In genomic region chr6:88849270-88849669, GRCm38 (mm10) we compare ENCODE assay signal across 10 mouse cellular contexts. TPM values are rescaled to one million over a fixed set of nuclear protein-coding genes. Genes with fewer than 3 reads are reported as not detected.
A peak's percentile ranks its signal among the peaks of the same experiment; 100 is the strongest.
DNase-seq lines count a peak whose midpoint lies in the region; ATAC-seq and TF ChIP-seq lines count a peak whose summit lies in the region.
"Had no signal": no experiment of that assay in that cellular context is flagged by ENCODE, and none has a peak within 500 bp of the region (broad histone marks: within the 10 kb centered on the region; RNA-seq: fewer than 3 reads in every experiment).

No protein-coding gene starts in this region.

- peak; percentile 72 for TF ChIP-seq CTCF in bone marrow, adult 2 months (IDR thresholded peaks at IDR 0.05; ENCODE audit: control insufficient read depth, insufficient read depth, low read length)

- no peaks in the 10 kb centered on the region for H3K9me3 ChIP-seq in liver, embryonic 15.5 days (replicated peaks)

- ATAC-seq in liver, embryonic 15.5 days (ENCODE audit: insufficient read depth) = 0 out of 2 replicates have a peak, but pooled peaks have one; percentile 19
- ATAC-seq in frontal cortex, adult (ENCODE audit: low TSS enrichment) = no peak

- H3K27ac ChIP-seq in bone marrow, adult 2 months (ENCODE audit: control insufficient read depth, insufficient read depth, low read depth, low read length, poor library complexity) = no peak overlapping the region
- no peak overlapping the region for H3K27ac ChIP-seq in liver, embryonic 15.5 days (replicated peaks)
- H3K27ac ChIP-seq: limb, embryonic 13.5 days had no signal

- DNase-seq in adrenal gland, postnatal 10 days = peak; percentile 49
- DNase-seq in adrenal gland, adult 8-10 months = no peak
- peak; percentile 53 for DNase-seq in kidney, postnatal 10 days
- no peak for DNase-seq in kidney, adult 8-10 months
- DNase-seq in yolk sac, embryonic 10.5 days (ENCODE audit: low spot score) = no peak
- DNase-seq: right cerebral cortex, postnatal 4 days had no signal

- WGBS in bone marrow, adult 2 months = 48% methylated on average over 4 of the region's 4 CpGs
- WGBS in liver, embryonic 15.5 days (ENCODE audit: insufficient replicate concordance) = 33% methylated on average over 4 of the region's 4 CpGs

- H3K4me2 ChIP-seq in liver, embryonic 15.5 days = no peak overlapping the region
- H3K4me2 ChIP-seq: limb, embryonic 13.5 days had no signal

- no peak overlapping the region for H3K4me3 ChIP-seq in bone marrow, adult 2 months (replicated peaks; ENCODE audit: control insufficient read depth, low read depth, low read length)
- H3K4me3 ChIP-seq in liver, embryonic 15.5 days (replicated peaks) = no peak overlapping the region
- H3K4me3 ChIP-seq: limb, embryonic 13.5 days had no signal

- no peak overlapping the region for H3K9ac ChIP-seq in liver, embryonic 15.5 days
- H3K9ac ChIP-seq: limb, embryonic 13.5 days had no signal

- peaks cover 27% of the 10 kb centered on the region for H3K27me3 ChIP-seq in liver, embryonic 15.5 days
- H3K27me3 ChIP-seq: limb, embryonic 13.5 days had no signal

- no peaks in the 10 kb centered on the region for H3K4me1 ChIP-seq in bone marrow, adult 2 months (ENCODE audit: control insufficient read depth, insufficient read depth, low read length)
- H3K4me1 ChIP-seq in liver, embryonic 15.5 days (replicated peaks) = peaks cover 4% of the 10 kb centered on the region; the same call in 1 of the 2 replicates
- H3K4me1 ChIP-seq: limb, embryonic 13.5 days had no signal

- no peak for TF ChIP-seq POLR2A in bone marrow, adult 2 months (IDR thresholded peaks at IDR 0.05; ENCODE audit: borderline replicate concordance, control insufficient read depth, low read depth, low read length)

- H3K36me3 ChIP-seq in liver, embryonic 15.5 days (replicated peaks) = no peaks in the 10 kb centered on the region

RNA-seq across cellular contexts. Expression of gene Abtb1, which starts 7.5 kb away (rescaled TPM):
- total RNA-seq in adrenal gland, postnatal 10 days (2021) = 10 to 100 TPM; 21.9 to 30.5 TPM
- total RNA-seq in adrenal gland, adult 8-10 months (2022) = 10 to 100 TPM; 32.5 to 43.7 (median 39.8) TPM
- 92.2 and 165 TPM in 2 replicates for polyA plus RNA-seq in bone marrow, adult 2 months (2011; ENCODE audit: insufficient read depth, insufficient read length, low replicate concordance, missing spikeins)
- polyA plus RNA-seq in liver, embryonic 15.5 days (2015; fragmentation: Nextera tagmentation; extraction: Ambion mirVana) = 57.7 and 66.9 TPM in 2 replicates

RNA-seq across cellular contexts. Expression of gene Podxl2, which starts 25.6 kb away (rescaled TPM):
- 10 to 100 TPM; 27.8 to 28.3 TPM for total RNA-seq in adrenal gland, postnatal 10 days (2021)
- total RNA-seq in adrenal gland, adult 8-10 months (2022) = 100 to 1,000 TPM in 2 of 4 experiments, 10 to 100 TPM in 2; 40.6 to 123 (median 83.0) TPM
- 2.5 and 2.6 TPM in 2 replicates for polyA plus RNA-seq in bone marrow, adult 2 months (2011; ENCODE audit: insufficient read depth, insufficient read length, low replicate concordance, missing spikeins)
- 1.7 and 1.8 TPM in 2 replicates for polyA plus RNA-seq in liver, embryonic 15.5 days (2015; fragmentation: Nextera tagmentation; extraction: Ambion mirVana)

RNA-seq across cellular contexts. Expression of gene Mcm2, which starts 49.3 kb away (rescaled TPM):
- total RNA-seq in adrenal gland, postnatal 10 days (2021) = 10 to 100 TPM; 50.0 to 53.5 TPM
- 10 to 100 TPM; 26.9 to 51.6 (median 35.2) TPM for total RNA-seq in adrenal gland, adult 8-10 months (2022)
- 78.2 and 120 TPM in 2 replicates for polyA plus RNA-seq in bone marrow, adult 2 months (2011; ENCODE audit: insufficient read depth, insufficient read length, low replicate concordance, missing spikeins)
- polyA plus RNA-seq in liver, embryonic 15.5 days (2015; fragmentation: Nextera tagmentation; extraction: Ambion mirVana) = 147 and 155 TPM in 2 replicates

RNA-seq across cellular contexts. Expression of gene Tpra1, which starts 52.8 kb away (rescaled TPM):
- total RNA-seq in adrenal gland, postnatal 10 days (2021) = 10 to 100 TPM; 61.0 to 74.0 TPM
- total RNA-seq in adrenal gland, adult 8-10 months (2022) = 100 to 1,000 TPM; 122 to 168 (median 148) TPM
- 45.8 and 74.0 TPM in 2 replicates for polyA plus RNA-seq in bone marrow, adult 2 months (2011; ENCODE audit: insufficient read depth, insufficient read length, low replicate concordance, missing spikeins)
- polyA plus RNA-seq in liver, embryonic 15.5 days (2015; fragmentation: Nextera tagmentation; extraction: Ambion mirVana) = 54.9 and 66.4 TPM in 2 replicates

Comparison
In these comparisons a context has a peak if more than half of its experiments do, and no peak if none do; other contexts are left out.
1. DNase-seq: peak in adrenal gland, postnatal 10 days (single experiment) and kidney, postnatal 10 days (single experiment); none in adrenal gland, adult 8-10 months (single experiment), kidney, adult 8-10 months (0 of 2) and yolk sac, embryonic 10.5 days (single experiment).